ENCODE assay signal across 19 mouse cellular contexts in genomic region chr3:136849035-136849434, GRCm38 (mm10).
"Had no signal": no experiment of that assay in that cellular context is flagged by ENCODE, and none has a peak within 500 bp of the region (broad histone marks: within the 10 kb centered on the region; RNA-seq: fewer than 3 reads in every experiment).

No protein-coding gene starts in this region.

- H3K36me3 ChIP-seq: liver, embryonic 13.5 days; midbrain, embryonic 12.5 days; neural tube, embryonic 13.5 days; stomach, embryonic 15.5 days had no signal

- H3K4me3 ChIP-seq: left cerebral cortex, adult 2 months; liver, embryonic 13.5 days; midbrain, embryonic 12.5 days; myocyte; neural tube, embryonic 13.5 days; stomach, embryonic 15.5 days had no signal

- H3K9ac ChIP-seq: liver, embryonic 13.5 days; midbrain, embryonic 12.5 days; neural tube, embryonic 13.5 days; stomach, embryonic 15.5 days had no signal

- H3K27me3 ChIP-seq: liver, embryonic 13.5 days; midbrain, embryonic 12.5 days; neural tube, embryonic 13.5 days; stomach, embryonic 15.5 days had no signal

- H3K27ac ChIP-seq: kidney, postnatal 0 days; left cerebral cortex, adult 2 months; liver, embryonic 13.5 days; midbrain, embryonic 12.5 days; neural tube, embryonic 13.5 days; stomach, embryonic 15.5 days had no signal

- H3K4me2 ChIP-seq: liver, embryonic 13.5 days; midbrain, embryonic 12.5 days; neural tube, embryonic 13.5 days; stomach, embryonic 15.5 days had no signal

- ATAC-seq: midbrain, embryonic 16.5 days had no signal

- DNase-seq: kidney, adult 11 months; kidney, postnatal 4 days; layer of hippocampus, adult 9-11 months; layer of hippocampus, postnatal 36 days; liver, embryonic 13.5 days; lung, adult 2 months; lung, postnatal 14 days; lung, postnatal 4 days; retina, postnatal 1 day; right cerebral cortex, postnatal 25 days; spleen, adult 18-20 months; thymus, postnatal 25 days had no signal

- H3K4me1 ChIP-seq: liver, embryonic 13.5 days; stomach, embryonic 15.5 days had no signal

- H3K9me3 ChIP-seq: liver, embryonic 13.5 days; midbrain, embryonic 12.5 days; neural tube, embryonic 13.5 days; stomach, embryonic 15.5 days had no signal
